Mouse (Mus musculus): ENCODE results near the gene Pptc7.

The Pptc7 gene

GRCm38 (mm10) chr5:122265942-122266341, 18.2 kb upstream of the Pptc7 start:
- intact Hi-C loops (cut with DNase I): loop anchor here (2.0 to 5.0 kb wide), 3 partner anchors 61 to 135 kb away; partner anchors contain the start of gene Arpc3

- intact Hi-C loops (cut with DNase I): loop anchor here (5.0 kb wide), 2 partner anchors 60 to 125 kb away; partner anchors contain the start of gene Arpc3
Observed at GRCm38 (mm10) chr5:122267136-122267535, 17.0 kb upstream of the Pptc7 start.

GRCm38 (mm10) chr5:122267899-122268298, 16.3 kb upstream of the Pptc7 start:
- intact Hi-C loops (cut with DNase I): loop anchor here (2.0 to 5.0 kb wide), 3 partner anchors 59 to 124 kb away; partner anchors contain the start of gene Arpc3

- intact Hi-C loops (cut with DNase I): loop anchor here (2.0 to 5.0 kb wide), 3 partner anchors 58 to 123 kb away; partner anchors contain the start of gene Arpc3
Observed at GRCm38 (mm10) chr5:122268858-122269604, 15.1 kb upstream of the Pptc7 start.

GRCm38 (mm10) chr5:122272821-122273220, 11.3 kb upstream of the Pptc7 start:
- intact Hi-C loops (cut with DNase I): no loop called here

- intact Hi-C loops (cut with DNase I): no loop called here
Observed at GRCm38 (mm10) chr5:122274785-122275184, 9.4 kb upstream of the Pptc7 start.

GRCm38 (mm10) chr5:122278946-122279345, 5.2 kb upstream of the Pptc7 start:
- intact Hi-C loops (cut with DNase I): no loop called here

GRCm38 (mm10) chr5:122279799-122280421, 4.3 kb upstream of the Pptc7 start:
- intact Hi-C loops (cut with DNase I): no loop called here

GRCm38 (mm10) chr5:122280422-122280826, 3.7 kb upstream of the Pptc7 start:
- intact Hi-C loops (cut with DNase I): no loop called here

GRCm38 (mm10) chr5:122280827-122281462, 3.2 kb upstream of the Pptc7 start:
- intact Hi-C loops (cut with DNase I): no loop called here

GRCm38 (mm10) chr5:122283828-122284182, 360 bp upstream of the Pptc7 start:
- intact Hi-C loops (cut with DNase I): no loop called here

- intact Hi-C loops (cut with DNase I): loop anchor here (5.0 kb wide), 1 partner anchor 37 kb away; no protein-coding TSS in a partner anchor
Observed at GRCm38 (mm10) chr5:122285029-122285766, 1.0 kb downstream of the Pptc7 start.

GRCm38 (mm10) chr5:122285767-122286150, 1.6 kb downstream of the Pptc7 start:
- intact Hi-C loops (cut with DNase I): loop anchor here (5.0 kb wide), 1 partner anchor 37 kb away; no protein-coding TSS in a partner anchor

- intact Hi-C loops (cut with DNase I): loop anchor here (5.0 kb wide), 1 partner anchor 36 kb away; no protein-coding TSS in a partner anchor
Observed at GRCm38 (mm10) chr5:122286191-122286590, 2.0 kb downstream of the Pptc7 start.

GRCm38 (mm10) chr5:122287026-122287425, 2.9 kb downstream of the Pptc7 start:
- intact Hi-C loops (cut with DNase I): loop anchor here (5.0 kb wide), 1 partner anchor 35 kb away; no protein-coding TSS in a partner anchor

- intact Hi-C loops (cut with DNase I): loop anchor here (5.0 kb wide), 1 partner anchor 34 kb away; no protein-coding TSS in a partner anchor
Observed at GRCm38 (mm10) chr5:122288147-122288811, 4.1 kb downstream of the Pptc7 start.

- intact Hi-C loops (cut with DNase I): no loop called here
Observed at GRCm38 (mm10) chr5:122291149-122291548, 7.0 kb downstream of the Pptc7 start.

- intact Hi-C loops (cut with DNase I): no loop called here
Observed at GRCm38 (mm10) chr5:122291553-122292339, 7.6 kb downstream of the Pptc7 start.

- intact Hi-C loops (cut with DNase I): no loop called here
Observed at GRCm38 (mm10) chr5:122293131-122293530, 9.0 kb downstream of the Pptc7 start.

Measured in adrenal gland (tissue).